Mouse (Mus musculus) intestine, postnatal 0 days (tissue): Measurements from ENCODE around the gene Cdc73. TPM values are rescaled to one million over a fixed set of nuclear protein-coding genes. Genes with fewer than 3 reads are reported as not detected.
"Not testable (repeated sequence)": the region's sequence is repeated elsewhere in the genome, so short reads cannot be mapped to it uniquely, and the experiment has no call there.

Experiments
- ATAC-seq: fragments of 200-750 bp; cut with Nextera tagmentation; 2 replicates; pipeline ENCODE4 v1.8.0; 2017; ENCODE audit warnings: mild to moderate bottlenecking, moderate TSS enrichment, moderate library complexity
- H3K27ac ChIP-seq: fragments of 300-500 bp; sonication (generic); 2 replicates; pipeline ENCODE4 v1.5.1; 2014; ENCODE audit warnings: mild to moderate bottlenecking, low read depth, low read length, moderate library complexity
- H3K27me3 ChIP-seq: fragments of 300-500 bp; sonication (generic); replicated peaks from 2 replicates; pipeline ENCODE4 v1.6.1; 2014; ENCODE audit warnings: low read length, mixed read lengths; ENCODE audit not compliant: control insufficient read depth, insufficient read depth
- H3K36me3 ChIP-seq: fragments of 300-500 bp; sonication (generic); 2 replicates; pipeline ENCODE4 v1.6.1; 2014; ENCODE audit warnings: mild to moderate bottlenecking, moderate library complexity; ENCODE audit not compliant: control insufficient read depth, insufficient read depth
- H3K4me1 ChIP-seq: fragments of 300-500 bp; sonication (generic); replicated peaks from 2 replicates; pipeline ENCODE4 v1.6.1; 2014; ENCODE audit warnings: antibody characterized with exemption, low read length, mixed read lengths; ENCODE audit not compliant: control insufficient read depth, insufficient read depth
- H3K4me2 ChIP-seq: fragments of 300-500 bp; sonication (generic); replicated peaks from 2 replicates; pipeline ENCODE4 v1.6.1; 2014; ENCODE audit warnings: low read depth, mild to moderate bottlenecking, moderate library complexity
- H3K4me3 ChIP-seq: fragments of 300-500 bp; sonication (generic); 2 replicates; pipeline ENCODE4 v1.5.1; 2014; ENCODE audit warnings: low read depth, low read length
- H3K9ac ChIP-seq: fragments of 300-500 bp; sonication (generic); 2 replicates; pipeline ENCODE4 v1.6.1; 2014; ENCODE audit warnings: mild to moderate bottlenecking, low read depth, low read length
- H3K9me3 ChIP-seq: fragments of 300-500 bp; sonication (generic); 2 replicates; pipeline ENCODE4 v1.6.1; 2016; ENCODE audit warnings: mixed run types; ENCODE audit not compliant: control insufficient read depth
- CTCF ChIP-seq: sonication (generic); IDR thresholded peaks from 2 replicates; pipeline ENCODE4 v1.5.1; 2016; ENCODE audit warnings: low read depth, mild to moderate bottlenecking, control low read depth, antibody characterized with exemption, moderate library complexity
- WGBS: fragments of 180-500 bp; shearing (Covaris S2); extraction: QIAGEN DNeasy Blood & Tissue Kit; methylation state at CpG from one replicate; pipeline ENCODE4 v1.1.7; 2014; 5-methylcytosine and 5-hydroxymethylcytosine counted together
- polyA plus RNA-seq: library from polyadenylated mRNA; unstranded; fragments of >200 nt; fragmentation: Nextera tagmentation; extraction: Ambion mirVana; gene quantifications from 2 replicates; pipeline ENCODE4 v1.2.1, GENCODE M21; 2015

The Cdc73 gene
- polyA plus RNA-seq, 1 experiment from 2014 or later: 12.6 TPM

GRCm38 (mm10) chr1:143684849-143685248, 17.8 kb downstream of the Cdc73 start:
- no peak for ATAC-seq
- no peak for TF ChIP-seq CTCF
- H3K4me1 ChIP-seq: no peaks in the 10 kb centered on the region
- H3K9ac ChIP-seq: no peak overlapping the region
- 88% methylated on average over 3 of the region's 3 CpGs for WGBS
- H3K27me3 ChIP-seq: no peaks in the 10 kb centered on the region
- H3K27ac ChIP-seq: no peak overlapping the region
- H3K36me3 ChIP-seq: peaks cover 52% of the 10 kb centered on the region
- H3K4me3 ChIP-seq: no peak overlapping the region
- no peak overlapping the region for H3K4me2 ChIP-seq
- no peaks in the 10 kb centered on the region for H3K9me3 ChIP-seq

GRCm38 (mm10) chr1:143681108-143681507, 21.6 kb downstream of the Cdc73 start:
- peaks cover 39% of the 10 kb centered on the region for H3K36me3 ChIP-seq
- no peak for ATAC-seq
- TF ChIP-seq CTCF: no peak
- H3K27me3 ChIP-seq: no peaks in the 10 kb centered on the region
- H3K9ac ChIP-seq: no peak overlapping the region
- no peak overlapping the region for H3K27ac ChIP-seq
- H3K4me2 ChIP-seq: no peak overlapping the region
- WGBS: 97% methylated on average over 5 of the region's 5 CpGs
- H3K4me1 ChIP-seq: no peaks in the 10 kb centered on the region
- no peak overlapping the region for H3K4me3 ChIP-seq
- H3K9me3 ChIP-seq: no peaks in the 10 kb centered on the region

- Histone ChIP-seq H3K9ac (no peak overlapping the region), H3K9me3 (no peaks in the 10 kb centered on the region), H3K36me3 (peaks cover 15% of the 10 kb centered on the region), H3K4me1 (no peaks in the 10 kb centered on the region), H3K4me2 (no peak overlapping the region), H3K27ac (no peak overlapping the region), H3K4me3 (no peak overlapping the region), H3K27me3 (no peaks in the 10 kb centered on the region)
- WGBS: 86% methylated on average over 4 of the region's 4 CpGs
- no peak; the same call in 1 of the 2 replicates for TF ChIP-seq CTCF
- ATAC-seq: no peak
These were observed 26.8 kb downstream of the Cdc73 start for GRCm38 (mm10) chr1:143675734-143676361.

DNA sequence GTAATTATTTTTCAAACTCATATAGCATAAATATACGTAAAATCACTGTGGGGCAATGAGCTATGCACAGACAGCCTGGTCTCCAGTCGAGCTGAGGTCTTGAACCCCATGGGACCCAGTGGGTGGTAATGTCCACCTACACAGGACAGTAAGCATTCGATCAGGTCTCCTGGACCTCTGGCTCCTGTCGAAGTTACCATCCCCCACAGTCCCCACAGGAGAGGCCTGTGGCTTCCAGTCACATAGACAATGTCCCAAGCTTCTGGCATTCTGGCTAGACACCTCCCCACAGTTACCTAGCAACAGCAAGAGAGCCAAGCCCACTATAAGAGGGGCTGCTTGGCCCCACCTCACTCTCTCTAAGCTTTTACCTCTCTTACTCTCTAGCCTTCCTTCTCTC, 37.9 kb downstream of the Cdc73 start:
- not testable (repeated sequence) for H3K9me3 ChIP-seq, H3K27me3 ChIP-seq, H3K4me3 ChIP-seq, H3K4me1 ChIP-seq, H3K4me2 ChIP-seq, ATAC-seq, H3K27ac ChIP-seq, H3K9ac ChIP-seq
- WGBS: 97% methylated on average over 4 of the region's 4 CpGs
- H3K36me3 ChIP-seq: peaks cover 24% of the 10 kb centered on the region

GRCm38 (mm10) chr1:143663197-143663596, 39.5 kb downstream of the Cdc73 start:
- no peaks in the 10 kb centered on the region; the same call in 1 of the 2 replicates for H3K4me1 ChIP-seq
- peaks cover 24% of the 10 kb centered on the region for H3K36me3 ChIP-seq
- TF ChIP-seq CTCF: no peak
- 0 out of 2 replicates have a peak overlapping the region, but pooled peaks have one; percentile 15 for H3K27ac ChIP-seq
- 96% methylated on average over 2 of the region's 2 CpGs for WGBS
- no peaks in the 10 kb centered on the region for H3K9me3 ChIP-seq
- H3K9ac ChIP-seq: no peak overlapping the region
- ATAC-seq: peak; percentile 75
- H3K27me3 ChIP-seq: no peaks in the 10 kb centered on the region
- no peak overlapping the region for H3K4me2 ChIP-seq
- no peak overlapping the region for H3K4me3 ChIP-seq

- WGBS: 80% methylated on average over 3 of the region's 3 CpGs
- no peak for ATAC-seq
- TF ChIP-seq CTCF: no peak
- no peak overlapping the region for H3K4me2 ChIP-seq
- no peak overlapping the region for H3K9ac ChIP-seq
- H3K9me3 ChIP-seq: no peaks in the 10 kb centered on the region
- no peak overlapping the region for H3K27ac ChIP-seq
- no peaks in the 10 kb centered on the region for H3K27me3 ChIP-seq
- H3K4me1 ChIP-seq: no peaks in the 10 kb centered on the region
- H3K4me3 ChIP-seq: no peak overlapping the region
- no peaks in the 10 kb centered on the region; the same call in 1 of the 2 replicates for H3K36me3 ChIP-seq
These were observed 49.0 kb downstream of the Cdc73 start for GRCm38 (mm10) chr1:143653646-143654045.
